Mouse (Mus musculus): ENCODE data around the gene Csad. TPM values are rescaled to one million over a fixed set of nuclear protein-coding genes. Genes with fewer than 3 reads are reported as not detected.

The Csad gene
- polyA plus RNA-seq, 1 experiment = 77.6 TPM

GRCm38 (mm10) chr15:102142914-102143912 is 61.3 kb downstream of the Csad start:
- Histone ChIP-seq H3K27me3 (ENCODE audit: control insufficient read depth, insufficient read depth, low read length) (no peaks in the 10 kb centered on the region; the same call in 1 of the 2 replicates), H3K27ac (ENCODE audit: control insufficient read depth, insufficient read depth, low read length) (no peak overlapping the region), H3K4me1 (replicated peaks; ENCODE audit: control insufficient read depth, insufficient read depth, low read length) (peaks cover 5% of the 10 kb centered on the region), H3K4me3 (ENCODE audit: control insufficient read depth, insufficient read depth, low read length) (no peak overlapping the region), H3K36me3 (ENCODE audit: control insufficient read depth, insufficient read depth, low read length) (no peaks in the 10 kb centered on the region)
- 89% methylated on average over 23 of the region's 23 CpGs for WGBS
- no peak for TF ChIP-seq POLR2A (IDR thresholded peaks at IDR 0.05; ENCODE audit: control insufficient read depth, extremely low read depth, insufficient read depth, low read length, poor library complexity)
- no peak for TF ChIP-seq CTCF (IDR thresholded peaks at IDR 0.05; ENCODE audit: borderline replicate concordance, control insufficient read depth, extremely low read depth, insufficient read depth, low read length, poor library complexity)
- no peak for DNase-seq

GRCm38 (mm10) chr15:102141120-102141519 is 63.4 kb downstream of the Csad start:
- no peak for TF ChIP-seq POLR2A (IDR thresholded peaks at IDR 0.05; ENCODE audit: control insufficient read depth, extremely low read depth, insufficient read depth, low read length, poor library complexity)
- 92% methylated on average over 5 of the region's 5 CpGs for WGBS
- no peak for DNase-seq
- no peak overlapping the region for H3K4me3 ChIP-seq (ENCODE audit: control insufficient read depth, insufficient read depth, low read length)
- peaks cover 4% of the 10 kb centered on the region for H3K4me1 ChIP-seq (replicated peaks; ENCODE audit: control insufficient read depth, insufficient read depth, low read length)
- H3K27me3 ChIP-seq (ENCODE audit: control insufficient read depth, insufficient read depth, low read length) = no peaks in the 10 kb centered on the region; the same call in 1 of the 2 replicates
- H3K36me3 ChIP-seq (ENCODE audit: control insufficient read depth, insufficient read depth, low read length) = no peaks in the 10 kb centered on the region
- no peak overlapping the region for H3K27ac ChIP-seq (ENCODE audit: control insufficient read depth, insufficient read depth, low read length)

- Histone ChIP-seq H3K27me3 (ENCODE audit: control insufficient read depth, insufficient read depth, low read length) (no peaks in the 10 kb centered on the region), H3K36me3 (ENCODE audit: control insufficient read depth, insufficient read depth, low read length) (peaks cover 11% of the 10 kb centered on the region), H3K4me3 (ENCODE audit: control insufficient read depth, insufficient read depth, low read length) (peak within 1 kb of the TSS; percentile 94), H3K27ac (ENCODE audit: control insufficient read depth, insufficient read depth, low read length) (no peak within 1 kb of the TSS), H3K4me1 (replicated peaks; ENCODE audit: control insufficient read depth, insufficient read depth, low read length) (peaks cover 11% of the 10 kb centered on the region)
- peak; percentile 99 for DNase-seq
- TF ChIP-seq POLR2A (IDR thresholded peaks at IDR 0.05; ENCODE audit: control insufficient read depth, extremely low read depth, insufficient read depth, low read length, poor library complexity) (peak; percentile 81), CTCF (IDR thresholded peaks at IDR 0.05; ENCODE audit: borderline replicate concordance, control insufficient read depth, extremely low read depth, insufficient read depth, low read length, poor library complexity) (0 out of 2 replicates have a peak, but pooled peaks have one; percentile 56)
- 1% methylated on average over 50 of the region's 50 CpGs for WGBS
Observed at GRCm38 (mm10) chr15:102136129-102136758, 68.3 kb downstream of the Csad start, which contains the start of gene Spryd3. Gene Spryd3 (minus strand): TSS chr15:102136234.

GRCm38 (mm10) chr15:102135522-102136128 is 68.9 kb downstream of the Csad start:
- Histone ChIP-seq H3K4me3 (ENCODE audit: control insufficient read depth, insufficient read depth, low read length) (peak overlapping the region; percentile 93), H3K4me1 (replicated peaks; ENCODE audit: control insufficient read depth, insufficient read depth, low read length) (peaks cover 11% of the 10 kb centered on the region), H3K27ac (ENCODE audit: control insufficient read depth, insufficient read depth, low read length) (no peak overlapping the region), H3K27me3 (ENCODE audit: control insufficient read depth, insufficient read depth, low read length) (no peaks in the 10 kb centered on the region), H3K36me3 (ENCODE audit: control insufficient read depth, insufficient read depth, low read length) (peaks cover 14% of the 10 kb centered on the region)
- no peak for DNase-seq
- TF ChIP-seq POLR2A (IDR thresholded peaks at IDR 0.05; ENCODE audit: control insufficient read depth, extremely low read depth, insufficient read depth, low read length, poor library complexity) = no peak
- TF ChIP-seq CTCF (IDR thresholded peaks at IDR 0.05; ENCODE audit: borderline replicate concordance, control insufficient read depth, extremely low read depth, insufficient read depth, low read length, poor library complexity) = no peak
- WGBS = 3% methylated on average over 35 of the region's 35 CpGs

- TF ChIP-seq POLR2A (IDR thresholded peaks at IDR 0.05; ENCODE audit: control insufficient read depth, extremely low read depth, insufficient read depth, low read length, poor library complexity) (no peak), CTCF (IDR thresholded peaks at IDR 0.05; ENCODE audit: borderline replicate concordance, control insufficient read depth, extremely low read depth, insufficient read depth, low read length, poor library complexity) (no peak)
- H3K4me3 ChIP-seq (ENCODE audit: control insufficient read depth, insufficient read depth, low read length) = no peak overlapping the region
- H3K4me1 ChIP-seq (replicated peaks; ENCODE audit: control insufficient read depth, insufficient read depth, low read length) = peaks cover 11% of the 10 kb centered on the region
- H3K27ac ChIP-seq (ENCODE audit: control insufficient read depth, insufficient read depth, low read length) = no peak overlapping the region
- 90% methylated on average over 2 of the region's 2 CpGs for WGBS
- H3K36me3 ChIP-seq (ENCODE audit: control insufficient read depth, insufficient read depth, low read length) = peaks cover 23% of the 10 kb centered on the region
- no peaks in the 10 kb centered on the region for H3K27me3 ChIP-seq (ENCODE audit: control insufficient read depth, insufficient read depth, low read length)
- no peak for DNase-seq
Observed at GRCm38 (mm10) chr15:102134709-102135108, 69.8 kb downstream of the Csad start.

- H3K4me3 ChIP-seq (ENCODE audit: control insufficient read depth, insufficient read depth, low read length) = no peak overlapping the region
- H3K36me3 ChIP-seq (ENCODE audit: control insufficient read depth, insufficient read depth, low read length) = peaks cover 36% of the 10 kb centered on the region
- no peak overlapping the region for H3K27ac ChIP-seq (ENCODE audit: control insufficient read depth, insufficient read depth, low read length)
- TF ChIP-seq CTCF (IDR thresholded peaks at IDR 0.05; ENCODE audit: borderline replicate concordance, control insufficient read depth, extremely low read depth, insufficient read depth, low read length, poor library complexity) (no peak), POLR2A (IDR thresholded peaks at IDR 0.05; ENCODE audit: control insufficient read depth, extremely low read depth, insufficient read depth, low read length, poor library complexity) (no peak)
- WGBS = 92% methylated on average over 9 of the region's 9 CpGs
- no peak for DNase-seq
- H3K4me1 ChIP-seq (replicated peaks; ENCODE audit: control insufficient read depth, insufficient read depth, low read length) = peaks cover 11% of the 10 kb centered on the region
- no peaks in the 10 kb centered on the region for H3K27me3 ChIP-seq (ENCODE audit: control insufficient read depth, insufficient read depth, low read length)
Observed at GRCm38 (mm10) chr15:102133314-102133713, 71.2 kb downstream of the Csad start.

Other genes with a start within 250 kb of the Csad start
- 220 and 270 TPM in 2 replicates for gene Krt8, start 200.2 kb downstream of the Csad start, polyA plus RNA-seq (2012; rRNA removed)
- gene Krt18, start 176.5 kb downstream of the Csad start, polyA plus RNA-seq (2012; rRNA removed) = 197 and 219 TPM in 2 replicates
- 99.3 and 108 TPM in 2 replicates for gene Eif4b, start 131.0 kb downstream of the Csad start, polyA plus RNA-seq (2012; rRNA removed)
- gene Tns2, start 104.3 kb downstream of the Csad start, polyA plus RNA-seq (2012; rRNA removed) = 15.9 and 26.4 TPM in 2 replicates
- gene Spryd3, start 68.5 kb downstream of the Csad start, polyA plus RNA-seq (2012; rRNA removed) = 40.8 and 43.1 TPM in 2 replicates
- gene Igfbp6, start 60.4 kb downstream of the Csad start, polyA plus RNA-seq (2012; rRNA removed) = 17.8 and 30.2 TPM in 2 replicates
- 3.8 and 4.1 TPM in 2 replicates for gene Soat2, start 54.2 kb downstream of the Csad start, polyA plus RNA-seq (2012; rRNA removed)
- 69.6 and 71.9 TPM in 2 replicates for gene Zfp740, start 1.5 kb downstream of the Csad start, polyA plus RNA-seq (2012; rRNA removed)
- gene Itgb7, start 27.2 kb upstream of the Csad start, polyA plus RNA-seq (2012; rRNA removed) = 72.6 and 82.8 TPM in 2 replicates
- 18.9 and 23.7 TPM in 2 replicates for gene Rarg, start 52.8 kb upstream of the Csad start, polyA plus RNA-seq (2012; rRNA removed)
- gene Gm9918, start 65.8 kb upstream of the Csad start, polyA plus RNA-seq (2012; rRNA removed) = 0.30 and 0.31 TPM in 2 replicates
- 87.9 and 92.5 TPM in 2 replicates for gene Mfsd5, start 74.7 kb upstream of the Csad start, polyA plus RNA-seq (2012; rRNA removed)
- gene Espl1, start 91.5 kb upstream of the Csad start, polyA plus RNA-seq (2012; rRNA removed) = 51.5 and 55.6 TPM in 2 replicates
- gene Pfdn5, start 121.4 kb upstream of the Csad start, polyA plus RNA-seq (2012; rRNA removed) = 76.0 and 93.2 TPM in 2 replicates
- gene Myg1, start 127.0 kb upstream of the Csad start, polyA plus RNA-seq (2012; rRNA removed) = 104 and 105 TPM in 2 replicates
- 106 and 107 TPM in 2 replicates for gene Aaas, start 146.0 kb upstream of the Csad start, polyA plus RNA-seq (2012; rRNA removed)
- 0.13 and 0.23 TPM in 2 replicates for gene Sp7, start 162.5 kb upstream of the Csad start, polyA plus RNA-seq (2012; rRNA removed)
- gene Sp1, start 201.4 kb upstream of the Csad start, polyA plus RNA-seq (2012; rRNA removed) = 45.0 and 52.1 TPM in 2 replicates
- gene Amhr2, start 240.6 kb upstream of the Csad start, polyA plus RNA-seq (2012; rRNA removed) = 0.65 and 1.7 TPM in 2 replicates

Data from thymus, adult 2 months (tissue).